Mouse (Mus musculus): Measurements from ENCODE around the gene Nckap1l.
"Not testable (repeated sequence)": the region's sequence is repeated elsewhere in the genome, so short reads cannot be mapped to it uniquely, and the experiment has no call there.

Gene Nckap1l

GRCm38 (mm10) chr15:103453551-103454218 is at the start of gene Nckap1l:
Gene Nckap1l, plus strand, starts transcription at chr15:103453794.
- no peak for DNase-seq (ENCODE audit: low spot score)

DNA sequence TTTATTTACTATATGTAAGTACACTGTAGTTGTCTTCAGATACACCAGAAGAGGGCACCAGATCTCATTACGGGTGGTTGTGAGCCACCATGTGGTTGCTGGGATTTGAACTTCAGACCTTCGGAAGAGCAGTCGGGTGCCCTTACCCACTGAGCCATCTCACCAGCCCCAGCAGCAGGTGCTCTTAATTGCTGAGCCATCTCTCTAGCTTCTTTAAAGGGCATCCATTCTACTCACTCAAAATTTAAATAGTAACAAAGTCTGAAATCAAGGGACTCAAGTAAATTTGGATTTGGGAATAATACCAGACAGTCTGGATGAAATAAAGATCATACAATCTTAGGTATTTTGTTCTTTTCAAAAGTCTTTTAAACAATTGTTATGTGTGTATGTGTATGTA is 48.0 kb upstream of the Nckap1l start:
- not testable (repeated sequence) for DNase-seq (ENCODE audit: low spot score)

- no peak for DNase-seq (ENCODE audit: low spot score)
Measured at GRCm38 (mm10) chr15:103427017-103427416, 26.6 kb upstream of the Nckap1l start.

DNA sequence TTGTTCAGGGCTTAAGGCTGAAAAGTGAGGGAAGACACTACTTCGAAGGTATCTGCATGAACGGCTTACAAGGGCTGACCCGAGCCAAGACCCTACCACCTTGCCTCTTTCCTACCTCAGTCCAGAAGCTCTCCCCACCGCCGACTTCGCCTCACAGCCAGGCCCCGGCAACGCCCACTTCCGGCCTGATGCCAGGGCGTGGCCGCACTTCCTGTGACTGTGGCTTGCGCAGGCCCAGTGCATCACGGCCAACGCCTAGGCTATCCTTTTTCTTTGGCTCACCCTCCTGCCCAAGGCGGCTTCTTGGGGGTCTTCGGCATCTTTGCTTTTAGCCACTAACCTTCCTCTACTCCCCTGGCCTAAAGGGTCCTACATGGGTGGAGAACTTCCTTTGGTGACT is 23.4 kb upstream of the Nckap1l start, which contains the start of gene Gtsf1:
Gtsf1 (minus strand) TSS at position 230 of the 400 bp plus-strand sequence.
- DNase-seq (ENCODE audit: low spot score): no peak

GRCm38 (mm10) chr15:103445966-103446365 is 7.6 kb upstream of the Nckap1l start:
- not testable (repeated sequence) for DNase-seq (ENCODE audit: low spot score)

DNA sequence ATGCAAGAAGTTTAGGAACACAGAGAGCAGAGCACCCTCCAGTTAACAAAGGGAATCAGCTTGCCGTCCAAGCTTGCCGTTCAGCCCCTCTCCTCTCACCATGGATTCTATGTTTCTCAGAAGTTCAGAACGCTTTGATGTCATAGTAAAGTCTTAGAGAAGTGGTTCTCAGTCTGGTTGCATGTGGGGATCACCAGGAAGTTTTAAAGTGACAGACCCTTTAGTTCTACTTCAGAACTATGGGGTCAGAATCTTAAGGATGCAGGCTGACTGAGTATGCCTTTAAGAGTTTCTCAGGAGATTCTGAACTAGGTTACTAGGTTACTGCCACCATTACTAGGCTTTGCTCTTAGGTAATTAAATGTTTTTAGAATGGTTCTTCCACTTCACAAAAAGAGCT is 5.2 kb upstream of the Nckap1l start, which contains the start of gene Gtsf2:
Gtsf2 (minus strand) TSS at position 101 of the 400 bp plus-strand sequence.
- DNase-seq (ENCODE audit: low spot score): no peak

- DNase-seq (ENCODE audit: low spot score): no peak
Measured at GRCm38 (mm10) chr15:103454449-103454848, 855 bp downstream of the Nckap1l start.

DNA sequence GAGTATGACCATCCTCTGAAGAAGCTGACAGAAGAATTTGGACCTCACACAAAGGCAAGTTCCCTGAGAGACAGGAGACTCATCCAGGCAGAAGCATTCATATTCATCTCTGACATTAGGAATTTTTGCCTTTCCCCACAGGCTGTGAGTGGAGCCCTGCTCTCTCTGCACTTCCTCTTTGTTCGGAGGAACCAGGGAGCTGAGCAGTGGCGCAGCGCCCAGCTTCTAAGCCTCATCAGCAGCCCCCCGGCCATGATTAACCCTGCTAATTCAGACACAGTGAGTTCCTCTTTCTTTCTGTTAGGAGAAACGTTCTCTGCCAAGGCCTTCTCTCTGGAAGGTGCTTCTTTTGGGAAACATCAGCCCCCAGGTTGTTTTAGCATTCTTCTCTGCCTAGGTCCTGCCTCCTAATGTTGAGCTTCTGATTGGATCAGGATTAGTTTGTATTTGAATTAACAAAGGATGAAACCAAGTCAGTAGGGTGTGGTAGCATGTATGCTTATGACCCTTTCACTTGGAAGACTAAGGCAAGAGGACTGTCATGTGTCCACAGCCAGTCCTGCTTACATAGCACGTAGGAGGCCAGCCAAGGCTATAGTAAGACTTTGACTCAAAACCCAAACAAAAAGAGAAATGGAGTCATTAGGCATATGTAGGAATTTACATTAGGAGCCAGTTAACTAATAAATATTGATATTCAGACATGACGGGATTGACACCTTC is 9.1 kb downstream of the Nckap1l start:
- no peak for DNase-seq (ENCODE audit: low spot score)

DNA sequence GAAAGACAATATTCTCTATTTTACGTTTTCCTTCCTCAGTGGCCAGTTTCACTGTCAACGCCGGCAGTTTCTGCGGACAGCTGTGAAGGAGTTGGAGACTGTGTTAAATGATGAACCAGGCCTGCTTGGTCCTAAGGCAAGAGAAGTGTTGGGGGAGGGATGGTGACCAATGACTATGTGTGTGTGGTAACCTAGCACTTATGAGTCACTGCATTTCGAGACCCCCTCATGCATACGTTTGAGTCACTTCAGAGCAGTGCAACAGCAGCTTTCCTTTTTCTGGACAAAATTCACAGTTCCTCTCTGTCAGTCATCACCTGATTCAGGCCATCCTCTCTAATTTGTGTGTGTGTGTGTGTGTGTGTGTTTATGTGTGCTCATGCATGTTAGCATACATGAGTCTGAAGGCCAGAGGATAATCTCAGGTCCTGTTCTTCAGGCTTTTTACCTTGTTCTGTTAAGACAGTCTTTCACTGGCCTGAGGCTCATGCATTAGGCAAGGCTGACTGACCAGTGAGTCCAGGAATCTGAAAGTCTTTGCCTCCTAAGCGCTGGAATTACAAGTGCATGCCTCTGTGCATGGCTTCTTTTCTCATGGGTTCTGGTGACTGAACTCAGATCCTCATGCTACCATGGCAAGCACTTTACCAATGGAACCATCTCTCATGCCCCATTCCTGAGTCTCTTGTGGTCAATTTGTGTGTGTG is 18.0 kb downstream of the Nckap1l start:
- no peak for DNase-seq (ENCODE audit: low spot score)

- no peak for DNase-seq (ENCODE audit: low spot score)
Measured at GRCm38 (mm10) chr15:103472265-103472664, 18.7 kb downstream of the Nckap1l start.

DNA sequence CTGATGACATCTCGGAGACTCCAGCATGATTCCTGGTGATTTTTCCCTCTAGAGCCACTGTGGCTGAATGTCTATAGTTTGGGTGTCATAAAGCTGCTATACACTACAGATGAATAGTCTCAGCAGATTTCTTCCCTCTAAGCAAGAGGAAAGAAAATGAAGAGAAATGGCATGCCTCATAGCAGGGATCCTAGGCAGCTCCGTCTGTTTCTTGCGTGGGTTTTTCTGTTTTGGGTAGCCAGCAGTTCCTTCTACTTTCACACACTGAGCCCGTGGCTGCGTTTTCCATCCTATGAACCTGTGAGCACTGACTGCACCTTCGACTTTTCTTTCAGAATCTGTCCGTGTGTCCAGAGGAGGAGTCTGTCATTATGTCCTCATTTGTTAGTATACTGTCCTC is 19.6 kb downstream of the Nckap1l start:
- no peak for DNase-seq (ENCODE audit: low spot score)

GRCm38 (mm10) chr15:103473769-103474168 is 20.2 kb downstream of the Nckap1l start:
- no peak for DNase-seq (ENCODE audit: low spot score)

DNA sequence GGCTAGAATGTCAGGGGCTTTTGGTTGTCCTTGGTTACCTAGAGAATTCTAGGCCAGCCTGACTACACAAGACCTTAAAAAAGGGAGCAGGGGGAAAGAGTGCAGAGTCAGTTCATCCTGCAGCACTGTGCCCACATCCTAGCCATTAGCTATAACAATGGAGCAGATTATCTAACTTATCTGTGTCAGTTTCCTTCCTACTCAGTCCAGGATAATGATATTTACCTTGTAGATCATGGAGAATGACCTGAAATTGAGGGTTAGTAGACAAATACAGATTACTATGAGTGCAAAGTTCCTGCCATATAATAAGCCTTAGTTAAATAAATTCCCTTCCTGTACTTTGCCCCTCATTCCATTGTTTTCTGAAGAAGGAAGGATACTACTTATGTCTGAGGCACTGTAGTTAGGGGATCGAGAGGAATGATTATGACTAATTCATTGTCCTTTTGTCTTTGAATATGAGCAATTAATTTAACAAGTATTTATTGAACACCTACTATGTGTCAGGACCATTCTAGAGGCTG is 25.5 kb downstream of the Nckap1l start:
- DNase-seq (ENCODE audit: low spot score): no peak

DNA sequence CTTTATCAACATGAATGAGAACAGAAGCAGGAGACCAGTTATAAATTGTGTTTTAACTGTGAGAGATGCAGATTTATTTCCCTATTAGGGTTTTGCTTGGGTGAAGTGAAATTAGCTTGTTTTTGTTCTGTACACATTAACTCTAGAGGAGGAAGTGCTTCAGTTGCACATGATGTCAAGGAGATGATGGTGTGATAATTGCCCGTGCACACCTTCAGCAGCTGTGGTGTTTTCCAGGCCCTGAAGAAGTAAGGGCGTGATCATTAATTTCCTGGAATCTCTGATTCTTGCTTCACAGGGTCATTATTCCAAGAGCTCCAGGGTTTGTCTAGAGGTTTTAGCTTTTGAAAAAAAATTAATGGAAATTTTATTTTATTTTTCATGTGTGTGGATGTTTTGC is 26.5 kb downstream of the Nckap1l start:
- no peak for DNase-seq (ENCODE audit: low spot score)

- DNase-seq (ENCODE audit: low spot score): peak; percentile 73
Measured at GRCm38 (mm10) chr15:103482488-103482887, 28.9 kb downstream of the Nckap1l start.

- no peak for DNase-seq (ENCODE audit: low spot score)
Measured at GRCm38 (mm10) chr15:103484490-103484889, 30.9 kb downstream of the Nckap1l start.

GRCm38 (mm10) chr15:103485106-103485505 is 31.5 kb downstream of the Nckap1l start:
- DNase-seq (ENCODE audit: low spot score): no peak

DNA sequence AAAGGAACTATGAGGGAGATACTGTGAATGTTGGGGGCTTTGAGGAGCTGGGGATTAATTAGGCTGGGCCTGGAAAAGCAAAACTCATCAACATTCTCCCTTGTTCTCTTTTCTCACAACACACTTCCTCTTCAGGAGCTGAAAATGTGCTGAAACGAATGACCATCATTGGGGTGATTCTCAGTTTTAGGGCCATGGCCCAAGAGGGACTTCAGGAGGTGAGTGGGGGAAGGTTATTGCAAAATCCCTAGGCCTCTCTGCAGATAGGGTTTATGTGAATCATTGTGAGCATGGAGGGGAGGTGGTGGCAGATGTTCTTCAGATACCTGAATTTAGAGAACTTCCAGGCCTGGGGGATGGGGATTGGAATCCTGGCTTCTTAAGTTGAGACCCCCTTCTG is 33.1 kb downstream of the Nckap1l start:
- DNase-seq (ENCODE audit: low spot score): no peak

- no peak for DNase-seq (ENCODE audit: low spot score)
Measured at GRCm38 (mm10) chr15:103488336-103488735, 34.7 kb downstream of the Nckap1l start.

DNA sequence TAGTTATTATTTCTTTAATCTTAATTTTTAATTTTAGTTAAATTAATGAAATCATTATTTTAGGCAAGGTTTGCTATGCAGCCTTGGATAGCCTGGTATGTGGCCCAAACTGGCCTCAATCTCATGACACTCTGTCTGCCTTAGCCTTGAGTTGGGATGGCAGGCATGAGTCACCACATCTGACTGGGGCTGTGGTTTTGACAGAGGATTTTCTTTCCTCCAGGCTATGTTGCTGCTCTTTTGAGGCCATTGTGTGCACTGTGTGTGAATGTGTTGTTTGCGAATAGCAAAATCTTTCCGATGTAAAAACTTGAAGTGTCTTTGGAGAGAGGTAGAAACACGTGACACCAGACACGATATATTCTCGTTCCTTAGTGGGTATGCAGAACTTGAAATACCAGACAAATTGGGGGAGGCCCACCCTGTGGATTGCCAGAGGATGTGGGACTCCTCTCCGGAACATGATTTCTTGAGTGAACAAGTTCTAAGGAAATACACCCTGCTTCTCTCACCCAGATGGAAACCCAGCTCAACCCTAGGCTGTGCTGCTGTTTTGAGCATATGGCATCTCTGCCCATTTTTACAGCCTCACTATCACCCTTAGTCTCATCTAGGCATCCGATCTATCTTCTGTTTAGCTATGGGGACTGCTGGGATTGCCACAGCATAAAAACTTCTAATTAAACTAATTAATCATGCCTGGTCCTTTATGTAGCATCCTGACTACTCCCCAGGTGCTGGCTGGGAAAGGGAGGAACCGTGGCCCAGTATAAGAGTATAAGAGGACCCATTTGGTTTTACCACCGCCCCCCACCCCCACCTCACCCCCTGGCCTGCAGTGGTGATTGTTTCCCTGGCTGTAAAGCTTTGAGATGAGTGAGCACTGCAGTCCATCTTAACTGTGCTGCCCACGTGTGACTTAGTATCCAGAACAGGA is 42.9 kb downstream of the Nckap1l start:
- DNase-seq (ENCODE audit: low spot score): no peak

GRCm38 (mm10) chr15:103498157-103498556 is 44.6 kb downstream of the Nckap1l start:
- peak; percentile 66 for DNase-seq (ENCODE audit: low spot score)
